Mouse (Mus musculus): ENCODE results near the gene Nkpd1. TPM values are rescaled to one million over a fixed set of nuclear protein-coding genes. Genes with fewer than 3 reads are reported as not detected.
A peak's percentile ranks its signal among the peaks of the same experiment; 100 is the strongest.

Nkpd1 gene
- total RNA-seq, 2 experiments from 2014 or later: 0.17 to 0.28 TPM

GRCm38 (mm10) chr7:19572926-19573775 is 55.5 kb downstream of the Nkpd1 start:
- DNase-seq (ENCODE audit: low spot score in 2 of 2): peak; percentile 75 to 80

- no peak for DNase-seq (ENCODE audit: low spot score in 2 of 2)
These were observed 56.1 kb downstream of the Nkpd1 start for GRCm38 (mm10) chr7:19573776-19574140.

Other genes starting within 250 kb of the Nkpd1 start
- 10 to 100 TPM; 83.7 to 89.3 TPM for gene Vasp, start 246.0 kb upstream of the Nkpd1 start, total RNA-seq (2021)
- under 1 TPM in 1 of 2 experiments, not detected in 1; 0.39 TPM for gene Ppm1n, start 237.8 kb upstream of the Nkpd1 start, total RNA-seq (2021)
- 10 to 100 TPM; 19.3 to 28.8 TPM for gene Rtn2, start 235.2 kb upstream of the Nkpd1 start, total RNA-seq (2021)
- under 1 TPM; 0.85 to 0.98 TPM for gene Fosb, start 207.8 kb upstream of the Nkpd1 start, total RNA-seq (2021)
- gene Ercc1, start 173.1 kb upstream of the Nkpd1 start, total RNA-seq (2021): 10 to 100 TPM; 38.6 to 45.2 TPM
- 10 to 100 TPM; 14.1 to 16.1 TPM for gene Cd3eap, start 158.4 kb upstream of the Nkpd1 start, total RNA-seq (2021)
- gene Ppp1r13l, start 158.1 kb upstream of the Nkpd1 start, total RNA-seq (2021): 1 to 10 TPM; 9.1 to 9.6 TPM
- gene Ercc2, start 135.8 kb upstream of the Nkpd1 start, total RNA-seq (2021): 10 to 100 TPM; 39.6 to 41.6 TPM
- gene Klc3, start 113.7 kb upstream of the Nkpd1 start, total RNA-seq (2021): 1 to 10 TPM; 2.6 to 3.9 TPM
- gene Ckm, start 113.1 kb upstream of the Nkpd1 start, total RNA-seq (2021): 100 to 1,000 TPM; 103 to 234 TPM
- gene Mark4, start 59.0 kb upstream of the Nkpd1 start, total RNA-seq (2021): 10 to 100 TPM; 47.7 to 51.6 TPM
- gene Exoc3l2, start 54.5 kb upstream of the Nkpd1 start, total RNA-seq (2021): 10 to 100 TPM; 26.7 to 28.7 TPM
- gene Bloc1s3, start 9.5 kb upstream of the Nkpd1 start, total RNA-seq (2021): 1 to 10 TPM; 7.7 to 8.1 TPM
- 10 to 100 TPM; 67.0 to 76.7 TPM for gene Trappc6a, start 9.4 kb upstream of the Nkpd1 start, total RNA-seq (2021)
- gene Ppp1r37, start 45.2 kb downstream of the Nkpd1 start, total RNA-seq (2021): 10 to 100 TPM; 66.7 to 67.1 TPM
- gene Zfp296, start 59.4 kb downstream of the Nkpd1 start, total RNA-seq (2021): under 1 TPM; 0.25 to 0.39 TPM
- gene Gemin7, start 59.8 kb downstream of the Nkpd1 start, total RNA-seq (2021): 10 to 100 TPM; 67.0 to 68.8 TPM
- 10 to 100 TPM; 74.3 to 79.6 TPM for gene Clasrp, start 86.6 kb downstream of the Nkpd1 start, total RNA-seq (2021)
- gene Relb, start 111.6 kb downstream of the Nkpd1 start, total RNA-seq (2021): 10 to 100 TPM; 22.3 to 23.8 TPM
- gene Clptm1, start 147.2 kb downstream of the Nkpd1 start, total RNA-seq (2021): 100 to 1,000 TPM; 112 to 116 TPM
- gene Apoc2, start 160.1 kb downstream of the Nkpd1 start, total RNA-seq (2021): 10 to 100 TPM in 1 of 2 experiments, 1 to 10 TPM in 1; 3.0 to 81.8 TPM
- 1 to 10 TPM; 3.2 to 9.1 TPM for gene Gm44805, start 163.6 kb downstream of the Nkpd1 start, total RNA-seq (2021)
- 100 to 1,000 TPM in 1 of 2 experiments, 10 to 100 TPM in 1; 82.0 to 218 TPM for gene Apoc4, start 163.6 kb downstream of the Nkpd1 start, total RNA-seq (2021)
- 100 to 1,000 TPM; 390 to 714 TPM for gene Apoc1, start 174.8 kb downstream of the Nkpd1 start, total RNA-seq (2021)
- gene Apoe, start 181.3 kb downstream of the Nkpd1 start, total RNA-seq (2021): 1,000 to 10,000 TPM in 1 of 2 experiments, 100 to 1,000 TPM in 1; 636 to 2,003 TPM
- gene Tomm40, start 197.6 kb downstream of the Nkpd1 start, total RNA-seq (2021): 100 to 1,000 TPM; 137 to 139 TPM
- gene Nectin2, start 232.6 kb downstream of the Nkpd1 start, total RNA-seq (2021): 10 to 100 TPM; 72.0 to 80.6 TPM